Mouse (Mus musculus) kidney, postnatal 0 days (tissue): ENCODE data around the gene Adam15. TPM values are rescaled to one million over a fixed set of nuclear protein-coding genes. Genes with fewer than 3 reads are reported as not detected.

Experiments used
- ATAC-seq: fragments of 200-750 bp; cut with Nextera tagmentation; replicated peaks from 2 replicates; pipeline ENCODE4 v1.8.0; 2017; ENCODE audit warnings: low read depth, moderate number of reproducible peaks, moderate TSS enrichment, moderate library complexity; ENCODE audit not compliant: low FRiP score
- DNase-seq: peaks from one replicate; pipeline ENCODE4 v3.0.0-alpha.2; 2016; ENCODE audit warnings: low spot score
- H3K27ac ChIP-seq: fragments of 300-500 bp; sonication (generic); 2 replicates; pipeline ENCODE4 v1.5.1; 2014; ENCODE audit warnings: mild to moderate bottlenecking
- H3K27me3 ChIP-seq: fragments of 300-500 bp; sonication (generic); 2 replicates; pipeline ENCODE4 v1.6.1; 2014; ENCODE audit warnings: low read length, mixed read lengths; ENCODE audit not compliant: insufficient read depth
- H3K36me3 ChIP-seq: fragments of 300-500 bp; sonication (generic); 2 replicates; pipeline ENCODE4 v1.6.1; 2014; ENCODE audit warnings: low read length, mixed read lengths; ENCODE audit not compliant: insufficient read depth
- H3K4me1 ChIP-seq: fragments of 300-500 bp; sonication (generic); replicated peaks from 2 replicates; pipeline ENCODE4 v1.6.1; 2014; ENCODE audit warnings: antibody characterized with exemption, low read length, mixed read lengths; ENCODE audit not compliant: insufficient read depth
- H3K4me2 ChIP-seq: fragments of 300-500 bp; sonication (generic); 2 replicates; pipeline ENCODE4 v1.6.1; 2014; ENCODE audit warnings: mild to moderate bottlenecking, low read length, moderate library complexity, mixed read lengths
- H3K4me3 ChIP-seq: fragments of 300-500 bp; sonication (generic); replicated peaks from 2 replicates; pipeline ENCODE4 v1.5.1; 2014; ENCODE audit warnings: low read depth, low read length
- H3K9ac ChIP-seq: fragments of 300-500 bp; sonication (generic); 2 replicates; pipeline ENCODE4 v1.6.1; 2014; ENCODE audit warnings: low read depth, low read length
- H3K9me3 ChIP-seq: fragments of 300-500 bp; sonication (generic); replicated peaks from 2 replicates; pipeline ENCODE4 v1.6.1; 2016; ENCODE audit warnings: low read length, inconsistent platforms, mixed read lengths
- CTCF ChIP-seq: IDR thresholded peaks from 2 replicates; pipeline ENCODE4 v1.5.1; 2016; ENCODE audit warnings: antibody characterized with exemption, low read depth, mild to moderate bottlenecking, moderate library complexity
- WGBS: fragments of 180-500 bp; shearing (Covaris S2); extraction: QIAGEN DNeasy Blood & Tissue Kit; methylation state at CpG from one replicate; pipeline ENCODE4 v1.1.7; 2014; 5-methylcytosine and 5-hydroxymethylcytosine counted together
- polyA plus RNA-seq: library from polyadenylated mRNA; unstranded; fragments of >200 nt; fragmentation: Nextera tagmentation; extraction: Ambion mirVana; gene quantifications from 2 replicates; pipeline ENCODE4 v1.2.1, GENCODE M21; 2015

The Adam15 gene
- polyA plus RNA-seq, 1 experiment from 2014 or later: 85.4 TPM

DNA sequence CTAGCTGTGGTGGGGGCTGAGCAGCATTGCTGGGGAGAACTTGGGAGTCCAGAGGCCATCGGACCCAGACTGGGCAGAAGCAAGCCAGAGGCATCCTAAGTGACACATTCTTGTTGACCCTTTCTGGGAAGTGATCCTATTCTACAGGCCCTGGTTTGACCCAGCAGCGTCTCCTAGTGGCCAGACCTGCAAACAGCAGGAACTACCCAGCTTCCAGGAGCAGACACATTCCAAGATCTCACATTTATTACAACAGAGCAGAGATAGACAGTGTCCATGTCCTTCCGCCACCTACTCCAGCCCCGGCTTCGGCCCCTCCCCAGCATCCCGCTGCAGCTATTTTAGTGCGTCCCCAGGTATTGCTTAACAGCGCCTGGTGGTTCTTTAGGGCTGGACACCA is 10.4 kb downstream of the Adam15 start:
- no peaks in the 10 kb centered on the region for H3K9me3 ChIP-seq
- no peak overlapping the region for H3K4me3 ChIP-seq
- TF ChIP-seq CTCF: peak; percentile 96
- DNase-seq: peak; percentile 87
- H3K4me2 ChIP-seq: no peak overlapping the region
- H3K36me3 ChIP-seq: peaks cover 14% of the 10 kb centered on the region
- ATAC-seq: no peak
- no peak overlapping the region for H3K9ac ChIP-seq
- peaks cover 5% of the 10 kb centered on the region for H3K4me1 ChIP-seq
- 30% methylated on average over 8 of the region's 8 CpGs for WGBS
- no peak overlapping the region for H3K27ac ChIP-seq
- H3K27me3 ChIP-seq: no peaks in the 10 kb centered on the region

DNA sequence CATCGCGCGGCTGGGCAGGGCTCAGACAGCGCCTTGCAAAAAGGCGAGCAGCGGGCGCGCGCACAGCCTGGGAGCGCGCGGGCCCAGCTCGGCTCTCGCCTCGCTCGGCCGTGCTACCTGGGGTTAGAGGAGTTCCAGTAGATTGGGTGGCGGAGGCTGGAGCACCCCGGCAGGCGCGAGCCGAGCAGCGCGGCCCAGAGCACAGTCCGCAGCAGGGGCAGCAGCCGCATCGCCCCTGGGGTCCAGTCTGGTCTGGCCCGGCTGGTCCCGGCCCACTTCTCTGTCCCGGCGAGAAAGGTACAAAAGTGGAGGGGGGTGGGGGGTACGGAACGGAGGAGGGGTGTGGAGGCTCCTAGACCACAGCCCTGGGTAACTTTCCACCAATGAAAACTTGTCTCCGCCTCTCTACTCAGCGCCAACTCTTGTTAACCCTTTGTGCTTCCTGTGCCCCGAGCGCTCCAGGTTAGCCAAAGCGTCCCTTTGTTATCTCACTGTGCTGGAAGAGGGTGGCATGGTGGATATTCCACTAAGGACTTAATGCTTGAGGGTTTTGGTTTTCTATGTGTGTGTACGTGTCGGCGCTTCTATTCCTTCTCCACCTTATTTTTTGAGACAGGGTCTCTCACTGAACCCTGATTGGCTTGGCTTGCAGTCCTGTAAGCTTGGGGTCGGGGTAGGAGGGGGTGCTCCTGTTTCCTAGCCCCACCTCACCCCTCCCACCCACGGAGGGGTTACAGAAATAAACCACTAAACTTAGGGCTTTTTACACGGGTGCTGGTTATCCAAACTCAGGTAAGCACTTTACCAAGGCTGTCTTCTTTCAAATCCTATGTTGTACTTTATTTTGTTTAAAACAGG is 11.8 kb downstream of the Adam15 start, which contains the start of gene Efna4:
TSS of gene Efna4 (minus strand) at position 308 of the 858 bp plus-strand sequence.
- DNase-seq: peak; percentile 95
- Histone ChIP-seq H3K4me3 (peak within 1 kb of the TSS; percentile 92), H3K27me3 (no peaks in the 10 kb centered on the region), H3K9me3 (no peaks in the 10 kb centered on the region), H3K27ac (peak within 1 kb of the TSS; percentile 84), H3K9ac (peak within 1 kb of the TSS; percentile 93), H3K4me1 (peaks cover 5% of the 10 kb centered on the region), H3K36me3 (peaks cover 12% of the 10 kb centered on the region; the same call in 1 of the 2 replicates), H3K4me2 (peak within 1 kb of the TSS; percentile 89)
- whole genome bisulfite sequencing: under 1% methylated on average over 44 of the region's 44 CpGs
- ATAC-seq: peak; percentile 76
- TF ChIP-seq CTCF: no peak

DNA sequence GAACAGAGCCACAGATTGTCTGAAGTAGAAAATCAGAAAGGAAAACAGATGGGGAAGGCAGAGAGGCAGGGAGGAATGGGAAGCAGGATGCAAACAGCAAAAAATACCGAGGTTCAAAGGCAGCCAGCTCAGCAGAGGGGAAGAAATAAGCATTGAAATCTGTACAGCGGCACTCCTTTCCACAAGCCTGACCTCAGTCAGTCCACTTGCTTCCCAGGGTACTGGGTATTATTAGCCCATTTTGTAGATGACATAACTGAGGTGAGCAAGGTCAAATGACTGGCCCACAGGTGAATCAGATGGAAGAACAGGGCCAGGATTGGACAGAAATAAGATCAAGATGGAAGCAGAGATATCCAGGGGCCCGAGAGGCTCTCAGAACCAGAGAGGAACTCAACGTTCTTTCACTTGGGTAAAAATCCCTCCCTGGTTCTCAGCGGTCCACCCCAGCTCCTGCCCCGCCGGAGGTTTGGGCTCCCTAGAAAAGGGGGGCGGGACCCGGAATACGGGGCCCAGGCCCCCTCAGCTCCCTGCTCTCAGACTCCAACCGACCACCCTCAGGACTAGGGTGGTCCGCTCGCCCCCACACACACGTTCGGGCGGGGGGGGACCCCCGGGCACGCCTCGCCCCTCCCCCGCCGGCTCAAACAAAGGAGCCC is 12.6 kb downstream of the Adam15 start:
- 1% methylated on average over 19 of the region's 21 CpGs for WGBS

DNA sequence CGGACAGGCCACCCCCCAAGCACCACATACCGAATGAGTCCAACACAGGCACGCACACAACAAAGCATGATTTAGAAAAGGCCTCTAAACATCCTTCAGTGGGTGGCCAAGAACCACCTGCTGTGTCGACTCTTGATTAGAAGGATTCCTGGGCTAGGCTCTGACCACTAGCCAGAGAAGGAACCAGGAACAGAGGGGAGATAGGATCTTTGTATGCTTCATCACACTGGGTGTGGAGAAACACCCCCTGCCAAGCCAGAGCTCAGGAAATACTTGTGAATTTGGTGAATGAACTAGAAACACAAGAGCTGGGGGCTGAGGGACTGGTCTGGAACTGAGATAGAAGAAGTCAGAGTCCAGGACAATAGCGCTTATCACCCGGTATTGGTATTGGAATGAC is 13.3 kb downstream of the Adam15 start:
- no peak for ATAC-seq
- Histone ChIP-seq H3K4me1 (peaks cover 5% of the 10 kb centered on the region), H3K27me3 (no peaks in the 10 kb centered on the region), H3K27ac (peak overlapping the region; percentile 84; the same call in 1 of the 2 replicates), H3K9me3 (no peaks in the 10 kb centered on the region), H3K4me3 (peak overlapping the region; percentile 92), H3K36me3 (peaks cover 12% of the 10 kb centered on the region; the same call in 1 of the 2 replicates), H3K4me2 (peak overlapping the region; percentile 89), H3K9ac (peak overlapping the region; percentile 93; the same call in 1 of the 2 replicates)
- peak; percentile 25 for DNase-seq
- TF ChIP-seq CTCF: no peak
- 13% methylated on average over 6 of the region's 6 CpGs for WGBS

More for the DNA sequence above, 12.6 kb downstream of the Adam15 start:
- H3K4me1 ChIP-seq: peaks cover 5% of the 10 kb centered on the region
- H3K9ac ChIP-seq: peak overlapping the region; percentile 93
- H3K9me3 ChIP-seq: no peaks in the 10 kb centered on the region
- peaks cover 12% of the 10 kb centered on the region; the same call in 1 of the 2 replicates for H3K36me3 ChIP-seq
- no peak for TF ChIP-seq CTCF
- DNase-seq (peak; percentile 40), ATAC-seq (peak; percentile 26)
- peak overlapping the region; percentile 92 for H3K4me3 ChIP-seq
- peak overlapping the region; percentile 89 for H3K4me2 ChIP-seq
- peak overlapping the region; percentile 84 for H3K27ac ChIP-seq
- no peaks in the 10 kb centered on the region for H3K27me3 ChIP-seq

DNA sequence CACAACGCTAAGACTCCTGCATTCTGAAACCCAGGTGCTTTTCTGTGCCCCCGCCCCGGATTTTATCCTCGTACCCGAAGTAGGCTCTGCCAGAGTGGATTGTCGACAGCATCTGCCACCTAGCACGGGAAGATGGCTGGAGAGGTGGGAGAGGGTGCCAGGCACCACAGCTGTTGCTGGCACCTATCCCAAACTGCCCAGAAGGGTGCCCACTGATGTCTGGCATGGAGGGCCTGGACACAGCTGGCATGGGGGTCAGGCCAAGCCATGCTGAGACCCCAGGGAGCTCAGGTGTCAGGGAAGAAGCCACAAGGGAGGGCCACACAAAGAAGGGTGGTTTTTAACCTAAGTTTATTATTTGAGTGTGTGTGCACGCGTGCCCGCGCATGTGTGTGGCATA is 16.7 kb downstream of the Adam15 start:
- H3K36me3 ChIP-seq: peaks cover 12% of the 10 kb centered on the region; the same call in 1 of the 2 replicates
- no peaks in the 10 kb centered on the region for H3K27me3 ChIP-seq
- 58% methylated on average over 11 of the region's 11 CpGs for WGBS
- ATAC-seq (no peak), DNase-seq (no peak)
- H3K4me1 ChIP-seq: peaks cover 3% of the 10 kb centered on the region; the same call in 1 of the 2 replicates
- TF ChIP-seq CTCF: no peak
- no peak overlapping the region for H3K4me2 ChIP-seq
- no peak overlapping the region for H3K9ac ChIP-seq
- no peak overlapping the region for H3K27ac ChIP-seq
- H3K4me3 ChIP-seq: no peak overlapping the region
- no peaks in the 10 kb centered on the region for H3K9me3 ChIP-seq

DNA sequence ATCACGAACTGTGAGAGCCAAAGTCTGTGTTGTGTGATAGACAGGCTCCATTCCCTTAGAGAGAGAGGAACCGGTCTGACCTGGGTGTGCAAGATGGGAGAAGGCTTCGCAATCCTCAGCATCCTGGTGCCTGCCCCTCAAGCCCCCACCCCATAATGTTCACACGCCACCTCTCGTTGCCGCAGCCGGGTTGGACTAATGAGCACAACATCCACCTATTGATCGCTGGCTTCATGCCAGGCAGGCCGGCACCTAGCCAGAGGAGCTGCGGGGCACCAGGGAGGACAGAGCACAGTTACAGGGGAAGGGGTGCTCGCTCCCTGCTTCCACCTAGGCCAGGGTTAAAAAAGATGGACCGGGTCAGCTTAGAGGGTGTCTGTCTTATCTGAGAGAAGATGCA is 17.3 kb downstream of the Adam15 start:
- H3K4me1 ChIP-seq: peaks cover 4% of the 10 kb centered on the region; the same call in 1 of the 2 replicates
- WGBS: 41% methylated on average over 12 of the region's 12 CpGs
- no peak overlapping the region for H3K27ac ChIP-seq
- H3K9me3 ChIP-seq: no peaks in the 10 kb centered on the region
- H3K4me3 ChIP-seq: no peak overlapping the region
- no peak for DNase-seq
- no peaks in the 10 kb centered on the region for H3K27me3 ChIP-seq
- H3K36me3 ChIP-seq: peaks cover 12% of the 10 kb centered on the region; the same call in 1 of the 2 replicates
- TF ChIP-seq CTCF: no peak
- no peak overlapping the region for H3K9ac ChIP-seq
- ATAC-seq: no peak
- H3K4me2 ChIP-seq: no peak overlapping the region
